Mouse (Mus musculus): Measurements from ENCODE around the gene Dlg4.

- TF ChIP-seq CTCF (conservative IDR thresholded peaks at IDR 0.05 in 1 of 2, IDR thresholded peaks at IDR 0.05 in 1 of 2; ENCODE audit: low read depth in 2 of 2, low read length in 2 of 2): peak; percentile 27 to 63; a peak in 3 of 4 replicates
- no peak for TF ChIP-seq NELFE (IDR thresholded peaks at IDR 0.05; ENCODE audit: low read depth, low read length)
- no peak for TF ChIP-seq MAX (IDR thresholded peaks at IDR 0.05; ENCODE audit: low read length)
- peak; percentile 79; the same call in 1 of the 2 replicates for TF ChIP-seq MYC (IDR thresholded peaks at IDR 0.05; ENCODE audit: low read depth, low read length)
- peak; percentile 96; the same call in 1 of the 2 replicates for TF ChIP-seq KAT2A (IDR thresholded peaks at IDR 0.05; ENCODE audit: insufficient replicate concordance, low read length)
- no peak for TF ChIP-seq MEF2A (IDR thresholded peaks at IDR 0.05; ENCODE audit: borderline replicate concordance, low read depth, low read length)
Measured at GRCm38 (mm10) chr11:70020731-70021263, 4.1 kb downstream of the Dlg4 start.

Measured in CH12.LX (cell line).